Mouse (Mus musculus) thymus, postnatal 36 days (tissue): ENCODE data around the gene Setd4.
A peak's percentile ranks its signal among the peaks of the same experiment; 100 is the strongest.

ENCODE experiments used
- DNase-seq, 2 experiments: peaks; one replicate each; pipeline ENCODE4 v3.0.0; 2022; ENCODE audit warnings: mixed read lengths in 2 of 2

Gene Setd4

DNA sequence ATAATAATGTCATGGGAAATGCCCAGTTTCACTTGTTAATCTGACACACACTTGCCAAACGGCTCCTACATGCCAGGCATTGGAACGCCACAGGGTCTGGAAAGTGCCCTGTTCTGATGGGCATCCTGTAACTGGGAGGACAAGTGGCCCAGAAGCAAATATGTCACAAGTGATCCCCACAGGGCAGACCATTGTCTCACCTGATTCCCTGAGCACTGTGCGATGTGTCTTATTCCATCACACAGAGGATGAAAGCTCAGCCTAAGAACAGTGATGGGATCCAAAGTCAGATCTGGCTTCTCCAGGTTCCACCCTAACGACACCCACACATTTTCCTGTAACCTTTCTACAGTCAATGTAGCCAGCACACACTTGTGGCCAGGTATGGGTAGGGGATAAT is 58.9 kb downstream of the Setd4 start:
- no peak for DNase-seq

DNA sequence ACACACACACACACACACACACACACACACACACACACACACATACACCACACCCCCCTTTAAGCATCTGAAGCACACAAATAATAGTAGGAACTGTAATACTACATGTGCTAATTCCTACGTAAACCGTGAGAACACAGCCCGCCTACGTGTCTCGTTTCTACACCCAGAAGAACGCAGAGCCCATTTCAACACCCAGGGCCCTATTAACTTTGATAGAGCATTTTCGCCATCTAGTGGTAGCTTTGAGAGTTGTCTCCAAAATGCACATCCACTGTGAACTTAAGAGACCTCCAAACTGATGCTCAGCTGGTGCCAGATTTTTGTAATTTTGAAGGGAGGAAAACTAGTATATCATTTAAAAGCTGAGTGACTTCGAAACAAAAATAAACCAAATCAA is 60.2 kb downstream of the Setd4 start:
- DNase-seq, result peak in 1 of 2 experiments; percentile 17

DNA sequence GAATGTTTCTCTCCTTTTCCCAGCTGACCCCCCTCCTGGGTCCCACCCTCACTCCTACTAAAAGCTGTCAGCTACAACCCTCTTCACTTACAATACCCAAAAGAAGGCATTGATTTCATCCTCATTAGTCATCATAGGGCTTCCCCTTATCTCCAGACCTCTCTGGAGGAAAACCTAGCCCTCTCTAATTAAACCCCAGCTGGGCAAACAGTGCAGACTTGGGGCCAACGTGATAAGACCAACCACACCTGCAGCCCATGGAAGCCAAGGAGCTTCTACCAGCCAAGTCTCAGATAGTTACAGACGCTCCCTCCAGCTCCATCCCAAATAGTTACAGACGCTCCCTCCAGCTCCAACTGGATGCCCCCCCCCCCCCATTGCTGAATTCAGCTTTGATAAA is 64.0 kb downstream of the Setd4 start:
- DNase-seq, result no peak

- no peak for DNase-seq
Measured at GRCm38 (mm10) chr16:93535151-93535853, 68.6 kb downstream of the Setd4 start.
